Mouse (Mus musculus) limb, embryonic 11.5 days (tissue): ENCODE data around the gene Trim38. TPM values are rescaled to one million over a fixed set of nuclear protein-coding genes. Genes with fewer than 3 reads are reported as not detected.
A peak's percentile ranks its signal among the peaks of the same experiment; 100 is the strongest.

ENCODE experiments used
- ATAC-seq: fragments of 200-750 bp; cut with Nextera tagmentation; 2 replicates; pipeline ENCODE4 v1.8.0; 2017; ENCODE audit warnings: low read depth; ENCODE audit not compliant: insufficient number of reproducible peaks, low FRiP score, low TSS enrichment
- DNase-seq: peaks from one replicate; pipeline ENCODE4 v3.0.0-alpha.2; 2015; ENCODE audit warnings: low spot score
- H3K27ac ChIP-seq: fragments of 300-500 bp; sonication (generic); replicated peaks from 2 replicates; pipeline ENCODE4 v1.5.1; 2014; ENCODE audit warnings: low read depth, mild to moderate bottlenecking, low read length
- H3K27me3 ChIP-seq: fragments of 300-500 bp; sonication (generic); 2 replicates; pipeline ENCODE4 v1.6.1; 2014; ENCODE audit warnings: mild to moderate bottlenecking, low read length, mixed read lengths; ENCODE audit not compliant: control insufficient read depth, insufficient read depth
- H3K36me3 ChIP-seq: fragments of 300-500 bp; sonication (generic); 2 replicates; pipeline ENCODE4 v1.6.1; 2014; ENCODE audit warnings: mild to moderate bottlenecking, low read length, moderate library complexity, mixed read lengths; ENCODE audit not compliant: control insufficient read depth, insufficient read depth
- H3K4me1 ChIP-seq: fragments of 300-500 bp; sonication (generic); 2 replicates; pipeline ENCODE4 v1.6.1; 2014; ENCODE audit warnings: low read length, mixed read lengths; ENCODE audit not compliant: control insufficient read depth, insufficient read depth
- H3K4me2 ChIP-seq: fragments of 300-500 bp; sonication (generic); 2 replicates; pipeline ENCODE4 v1.6.1; 2014; ENCODE audit warnings: low read depth, mild to moderate bottlenecking, moderate library complexity; ENCODE audit not compliant: severe bottlenecking
- H3K4me3 ChIP-seq: fragments of 300-500 bp; sonication (generic); 2 replicates; pipeline ENCODE4 v1.5.1; 2014; ENCODE audit warnings: low read depth, low read length
- H3K9ac ChIP-seq: fragments of 300-500 bp; sonication (generic); 2 replicates; pipeline ENCODE4 v1.6.1; 2014; ENCODE audit warnings: mild to moderate bottlenecking, low read length
- H3K9me3 ChIP-seq: fragments of 300-500 bp; sonication (generic); 2 replicates; pipeline ENCODE4 v1.6.1; 2016; ENCODE audit warnings: low read length; ENCODE audit not compliant: control insufficient read depth
- WGBS: fragments of 180-500 bp; shearing (Covaris S2); extraction: QIAGEN DNeasy Blood & Tissue Kit; methylation state at CpG from one replicate; pipeline ENCODE4 v1.1.7; 2014; 5-methylcytosine and 5-hydroxymethylcytosine counted together
- polyA plus RNA-seq: library from polyadenylated mRNA; unstranded; fragments of >200 nt; fragmentation: Nextera tagmentation; extraction: Ambion mirVana; gene quantifications from 2 replicates; pipeline ENCODE4 v1.2.1, GENCODE M21; 2014

Gene Trim38
- polyA plus RNA-seq, 1 experiment from 2014 or later: not detected

- Histone ChIP-seq H3K9me3 (no peaks in the 10 kb centered on the region), H3K4me1 (no peaks in the 10 kb centered on the region), H3K27me3 (no peaks in the 10 kb centered on the region), H3K4me3 (no peak overlapping the region), H3K9ac (no peak overlapping the region), H3K27ac (no peak overlapping the region), H3K36me3 (no peaks in the 10 kb centered on the region), H3K4me2 (no peak overlapping the region)
- WGBS: 76% methylated on average over 4 of the region's 4 CpGs
- no peak for ATAC-seq
- DNase-seq: no peak
Observed at GRCm38 (mm10) chr13:23779025-23779424, 9.3 kb downstream of the Trim38 start.

GRCm38 (mm10) chr13:23792520-23792919 is 22.8 kb downstream of the Trim38 start:
- WGBS: 53% methylated on average over 2 of the region's 2 CpGs
- Histone ChIP-seq H3K27me3 (no peaks in the 10 kb centered on the region), H3K36me3 (no peaks in the 10 kb centered on the region), H3K4me1 (no peaks in the 10 kb centered on the region), H3K27ac (no peak overlapping the region), H3K4me3 (no peak overlapping the region), H3K4me2 (no peak overlapping the region), H3K9ac (no peak overlapping the region), H3K9me3 (no peaks in the 10 kb centered on the region)
- DNase-seq (peak; percentile 57), ATAC-seq (no peak)

GRCm38 (mm10) chr13:23799405-23799804 is 29.7 kb downstream of the Trim38 start:
- Histone ChIP-seq H3K27me3 (no peaks in the 10 kb centered on the region), H3K9ac (no peak overlapping the region), H3K4me2 (no peak overlapping the region), H3K9me3 (no peaks in the 10 kb centered on the region), H3K27ac (no peak overlapping the region), H3K36me3 (no peaks in the 10 kb centered on the region), H3K4me1 (peaks cover 10% of the 10 kb centered on the region), H3K4me3 (no peak overlapping the region)
- DNase-seq: no peak
- WGBS: 55% methylated on average over 5 of the region's 5 CpGs
- no peak for ATAC-seq

GRCm38 (mm10) chr13:23804532-23804931 is 34.8 kb downstream of the Trim38 start:
- H3K36me3 ChIP-seq: no peaks in the 10 kb centered on the region
- no peak overlapping the region for H3K27ac ChIP-seq
- H3K9me3 ChIP-seq: no peaks in the 10 kb centered on the region
- no peak overlapping the region for H3K4me3 ChIP-seq
- DNase-seq (no peak), ATAC-seq (no peak)
- 74% methylated on average over 2 of the region's 2 CpGs for WGBS
- no peaks in the 10 kb centered on the region for H3K27me3 ChIP-seq
- no peak overlapping the region for H3K4me2 ChIP-seq
- no peak overlapping the region for H3K9ac ChIP-seq
- H3K4me1 ChIP-seq: no peaks in the 10 kb centered on the region

- Histone ChIP-seq H3K9ac (no peak within 1 kb of the TSS), H3K4me3 (no peak within 1 kb of the TSS), H3K27me3 (no peaks in the 10 kb centered on the region), H3K4me1 (no peaks in the 10 kb centered on the region), H3K9me3 (no peaks in the 10 kb centered on the region), H3K4me2 (no peak within 1 kb of the TSS), H3K36me3 (no peaks in the 10 kb centered on the region), H3K27ac (no peak within 1 kb of the TSS)
- WGBS: 86% methylated on average over 15 of the region's 15 CpGs
- DNase-seq (no peak), ATAC-seq (no peak)
Observed at GRCm38 (mm10) chr13:23806422-23807052, 36.8 kb downstream of the Trim38 start, which contains the start of gene Slc17a2. TSS of gene Slc17a2 (plus strand) at chr13:23806993.

GRCm38 (mm10) chr13:23816148-23816547 is 46.4 kb downstream of the Trim38 start:
- no peak overlapping the region for H3K27ac ChIP-seq
- no peak overlapping the region for H3K9ac ChIP-seq
- no peaks in the 10 kb centered on the region for H3K36me3 ChIP-seq
- no peaks in the 10 kb centered on the region for H3K9me3 ChIP-seq
- DNase-seq (no peak), ATAC-seq (no peak)
- no peaks in the 10 kb centered on the region for H3K27me3 ChIP-seq
- no peak overlapping the region for H3K4me3 ChIP-seq
- WGBS: 85% methylated on average over 2 of the region's 2 CpGs
- no peak overlapping the region for H3K4me2 ChIP-seq
- no peaks in the 10 kb centered on the region for H3K4me1 ChIP-seq

- no peaks in the 10 kb centered on the region for H3K27me3 ChIP-seq
- no peaks in the 10 kb centered on the region for H3K4me1 ChIP-seq
- 76% methylated on average over 4 of the region's 4 CpGs for WGBS
- DNase-seq (no peak), ATAC-seq (no peak)
- H3K4me2 ChIP-seq: no peak overlapping the region
- H3K9ac ChIP-seq: no peak overlapping the region
- H3K36me3 ChIP-seq: no peaks in the 10 kb centered on the region
- H3K27ac ChIP-seq: no peak overlapping the region
- H3K9me3 ChIP-seq: no peaks in the 10 kb centered on the region
- H3K4me3 ChIP-seq: no peak overlapping the region
Observed at GRCm38 (mm10) chr13:23820179-23820940, 50.6 kb downstream of the Trim38 start.

GRCm38 (mm10) chr13:23822213-23822612 is 52.5 kb downstream of the Trim38 start:
- H3K4me2 ChIP-seq: no peak overlapping the region
- H3K27me3 ChIP-seq: no peaks in the 10 kb centered on the region
- H3K9ac ChIP-seq: no peak overlapping the region
- ATAC-seq (no peak), DNase-seq (no peak)
- no peak overlapping the region for H3K27ac ChIP-seq
- no peaks in the 10 kb centered on the region for H3K9me3 ChIP-seq
- no peaks in the 10 kb centered on the region for H3K4me1 ChIP-seq
- H3K36me3 ChIP-seq: no peaks in the 10 kb centered on the region
- 88% methylated on average over 3 of the region's 3 CpGs for WGBS
- no peak overlapping the region for H3K4me3 ChIP-seq
